Mouse (Mus musculus) erythroblast, embryonic 14.5 days (primary cell): ENCODE measurements around the gene Aldh2.

Experiments
- GATA1 ChIP-seq: IDR thresholded peaks from 2 replicates; pipeline ENCODE4 v1.6.1; 2012; ENCODE audit warnings: low read length, inconsistent platforms, mixed read lengths
- TAL1 ChIP-seq: IDR thresholded peaks from 3 replicates; pipeline ENCODE4 v1.6.1; 2012; ENCODE audit warnings: low read length, inconsistent platforms, mixed read lengths

GRCm38 (mm10) chr5:121546530-121546895, 47.1 kb downstream of the Aldh2 start:
- TF ChIP-seq TAL1 (no peak), GATA1 (no peak)
